Mouse (Mus musculus) brain, embryonic 14.5 days (tissue): ENCODE data around the gene Sec24d.

ENCODE experiments used
- CTCF ChIP-seq: fragments of 200-500 bp; IDR thresholded peaks from 2 replicates; pipeline ENCODE4 v1.5.1; 2012; ENCODE audit warnings: inconsistent platforms, mild to moderate bottlenecking, moderate library complexity, borderline replicate concordance; ENCODE audit not compliant: insufficient read depth, insufficient read length; ENCODE audit errors: extremely low read depth
- POLR2A ChIP-seq: fragments of 200-500 bp; IDR thresholded peaks from 2 replicates; pipeline ENCODE4 v1.6.1; 2012; ENCODE audit warnings: mild to moderate bottlenecking, inconsistent platforms, borderline replicate concordance; ENCODE audit not compliant: poor library complexity, insufficient read depth, insufficient read length, severe bottlenecking; ENCODE audit errors: extremely low read depth

- TF ChIP-seq CTCF (no peak), POLR2A (no peak)
These were observed 31.8 kb upstream of the Sec24d start for GRCm38 (mm10) chr3:123235495-123235894.
